Mouse (Mus musculus): Measurements from ENCODE around the gene Tsga13.

Tsga13 gene

GRCm38 (mm10) chr6:30865031-30865678 lies 50.2 kb downstream of the Tsga13 start:
- no peak for DNase-seq (ENCODE audit: low read depth, low spot score)

- DNase-seq (ENCODE audit: low read depth, low spot score): no peak
These were observed 59.4 kb downstream of the Tsga13 start for GRCm38 (mm10) chr6:30855956-30856355.

DNA sequence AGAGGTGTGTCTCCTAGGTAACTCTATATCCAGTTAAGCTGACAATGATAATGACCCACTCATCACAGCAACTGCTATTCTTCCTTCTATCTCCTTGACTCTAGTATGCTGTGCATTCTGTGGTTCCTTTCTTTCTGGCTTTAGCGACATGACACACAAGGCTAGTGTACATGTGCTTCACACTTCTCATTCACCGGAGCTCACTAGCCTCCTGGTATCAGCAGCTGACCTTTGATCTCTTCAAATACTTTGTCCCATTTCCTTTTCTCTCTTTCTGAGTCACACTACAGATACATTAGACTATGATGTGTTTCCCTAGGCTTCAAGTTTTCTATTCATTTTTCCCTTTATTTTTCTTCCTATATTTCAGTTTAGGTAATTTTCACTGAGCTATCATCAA lies 60.2 kb downstream of the Tsga13 start:
- no peak for DNase-seq (ENCODE audit: low read depth, low spot score)

GRCm38 (mm10) chr6:30849818-30850217 lies 65.6 kb downstream of the Tsga13 start:
- no peak for DNase-seq (ENCODE audit: low read depth, low spot score)
